23 mouse cellular contexts compared by ENCODE assay signal in genomic region chr16:21191569-21191968, GRCm38 (mm10). TPM values are rescaled to one million over a fixed set of nuclear protein-coding genes. Genes with fewer than 3 reads are reported as not detected.
"Had no signal": no experiment of that assay in that cellular context is flagged by ENCODE, and none has a peak within 500 bp of the region (broad histone marks: within the 10 kb centered on the region; RNA-seq: fewer than 3 reads in every experiment).

No protein-coding gene starts in this region.

- H3K36me3 ChIP-seq: intestine, embryonic 15.5 days; midbrain, embryonic 12.5 days; midbrain, embryonic 15.5 days; neural tube, embryonic 12.5 days; neural tube, embryonic 15.5 days; stomach, embryonic 15.5 days had no signal

- H3K27ac ChIP-seq: intestine, embryonic 15.5 days; kidney, postnatal 0 days; layer of hippocampus, adult 2 months; liver, embryonic 14.5 days; macrophage; midbrain, embryonic 12.5 days; neural tube, embryonic 12.5 days; neural tube, embryonic 15.5 days; stomach, embryonic 15.5 days had no signal

- H3K4me2 ChIP-seq: intestine, embryonic 15.5 days; lung, embryonic 14.5 days; midbrain, embryonic 12.5 days; midbrain, embryonic 15.5 days; neural tube, embryonic 12.5 days; neural tube, embryonic 15.5 days; stomach, embryonic 15.5 days had no signal

- H3K9me3 ChIP-seq: intestine, embryonic 15.5 days; midbrain, embryonic 12.5 days; midbrain, embryonic 15.5 days; neural tube, embryonic 12.5 days; neural tube, embryonic 15.5 days; stomach, embryonic 15.5 days had no signal

- H3K27me3 ChIP-seq: intestine, embryonic 15.5 days; midbrain, embryonic 12.5 days; midbrain, embryonic 15.5 days; neural tube, embryonic 12.5 days; stomach, embryonic 15.5 days had no signal

- H3K9ac ChIP-seq: intestine, embryonic 15.5 days; liver, embryonic 14.5 days; liver, postnatal 0 days; lung, embryonic 14.5 days; midbrain, embryonic 12.5 days; midbrain, embryonic 15.5 days; neural tube, embryonic 12.5 days; neural tube, embryonic 15.5 days; stomach, embryonic 15.5 days had no signal

- ATAC-seq: liver, postnatal 0 days; lung, postnatal 0 days had no signal

- H3K4me3 ChIP-seq: intestine, embryonic 15.5 days; layer of hippocampus, adult 2 months; midbrain, embryonic 12.5 days; midbrain, embryonic 15.5 days; neural tube, embryonic 12.5 days; neural tube, embryonic 15.5 days; stomach, embryonic 15.5 days had no signal

- H3K4me1 ChIP-seq: midbrain, embryonic 12.5 days; stomach, embryonic 15.5 days had no signal

- DNase-seq: kidney, adult 2 months; kidney, postnatal 25 days; layer of hippocampus, adult 9-11 months; liver, postnatal 0 days; lung, embryonic 14.5 days; retina, postnatal 1 day; right cerebral cortex, postnatal 25 days; spleen, adult 18-20 months; thymus, postnatal 25 days had no signal

RNA-seq across cellular contexts. Expression of gene Ephb3, which starts 13.0 kb away (rescaled TPM):
- total RNA-seq: megakaryocyte, adult 5-6 weeks had no signal

RNA-seq across cellular contexts. Expression of gene Teddm3, which starts 37.8 kb away (rescaled TPM):
- total RNA-seq: liver, adult 2 months; megakaryocyte, adult 5-6 weeks had no signal
- polyA plus RNA-seq: intestine, embryonic 15.5 days; kidney, adult 2 months; kidney, embryonic 14.5 days; kidney, postnatal 0 days; liver, adult 2 months; liver, embryonic 14.5 days; liver, postnatal 0 days; lung, embryonic 14.5 days; lung, postnatal 0 days; macrophage; midbrain, embryonic 12.5 days; midbrain, embryonic 15.5 days; neural tube, embryonic 12.5 days had no signal
